Mouse (Mus musculus) gastrocnemius, adult 2 months (tissue): ENCODE results near the gene Elovl5. TPM values are rescaled to one million over a fixed set of nuclear protein-coding genes. Genes with fewer than 3 reads are reported as not detected.

Experiments used
- DNase-seq: peaks from one replicate; pipeline ENCODE4 v3.0.0; 2022
- H3K27ac ChIP-seq: fragments of 200-600 bp; 2 replicates; pipeline ENCODE4 v1.8.1; 2022; ENCODE audit warnings: mild to moderate bottlenecking
- H3K4me3 ChIP-seq: fragments of 200-600 bp; 2 replicates; pipeline ENCODE4 v1.8.1; 2022; ENCODE audit warnings: mild to moderate bottlenecking, moderate library complexity
- CTCF ChIP-seq: fragments of 200-600 bp; IDR thresholded peaks from 2 replicates; pipeline ENCODE4 v1.8.1; 2022; ENCODE audit warnings: antibody characterized with exemption, mild to moderate bottlenecking, moderate library complexity
- intact Hi-C: fragments of 180-260 bp; cut with DNase I; formaldehyde crosslinking; loops from one replicate; pipeline ENCODE4 v1.15.1; 2025
- total RNA-seq, 2 experiments: library from RNA; stranded (reverse); gene quantifications; 2 replicates each; pipeline ENCODE4 v1.2.3; 2021

The Elovl5 gene
- total RNA-seq, 2 experiments from 2014 or later: 8.7 to 14.3 TPM

- intact Hi-C loops: loop anchor here (10.0 kb wide), 1 partner anchor 426 kb away; no protein-coding TSS in a partner anchor
- no peak overlapping the region for H3K4me3 ChIP-seq
- TF ChIP-seq CTCF: no peak
- H3K27ac ChIP-seq: peak overlapping the region; percentile 31
- no peak for DNase-seq
Observed at GRCm38 (mm10) chr9:78021256-78021655, 104.1 kb downstream of the Elovl5 start.

- intact Hi-C loops: loop anchor here (10.0 kb wide), 1 partner anchor 428 kb away; no protein-coding TSS in a partner anchor
- Histone ChIP-seq H3K4me3 (no peak overlapping the region), H3K27ac (peak overlapping the region; percentile 54)
- peak; percentile 30 for DNase-seq
- TF ChIP-seq CTCF: no peak
Observed at GRCm38 (mm10) chr9:78022187-78022945, 105.2 kb downstream of the Elovl5 start.

GRCm38 (mm10) chr9:78024823-78025222 lies 107.7 kb downstream of the Elovl5 start:
- no peak overlapping the region for H3K27ac ChIP-seq
- H3K4me3 ChIP-seq: no peak overlapping the region
- peak; percentile 52 for DNase-seq
- TF ChIP-seq CTCF: peak; percentile 89
- intact Hi-C loops: loop anchor here (5.0 to 10.0 kb wide), 2 partner anchors 223 to 430 kb away; no protein-coding TSS in a partner anchor

- H3K27ac ChIP-seq: no peak overlapping the region
- no peak for DNase-seq
- H3K4me3 ChIP-seq: no peak overlapping the region
- no peak for TF ChIP-seq CTCF
- intact Hi-C loops: loop anchor here (5.0 to 10.0 kb wide), 2 partner anchors 225 to 432 kb away; no protein-coding TSS in a partner anchor
Observed at GRCm38 (mm10) chr9:78027099-78027498, 109.9 kb downstream of the Elovl5 start.

GRCm38 (mm10) chr9:78030835-78031456 lies 113.8 kb downstream of the Elovl5 start:
- no peak for TF ChIP-seq CTCF
- Histone ChIP-seq H3K4me3 (no peak overlapping the region), H3K27ac (no peak overlapping the region)
- no peak for DNase-seq
- intact Hi-C loops: no loop called here

GRCm38 (mm10) chr9:78032930-78033329 lies 115.8 kb downstream of the Elovl5 start:
- TF ChIP-seq CTCF: no peak
- Histone ChIP-seq H3K27ac (no peak overlapping the region), H3K4me3 (no peak overlapping the region)
- intact Hi-C loops: no loop called here
- DNase-seq: no peak

Other genes with a start within 250 kb of the Elovl5 start
- 10 to 100 TPM in 1 of 2 experiments, 1 to 10 TPM in 1; 8.9 to 11.2 TPM for gene Gclc, start 162.8 kb upstream of the Elovl5 start, total RNA-seq
- gene Gcm1, start 134.6 kb downstream of the Elovl5 start, total RNA-seq: not detected
- gene Fbxo9, start 191.7 kb downstream of the Elovl5 start, total RNA-seq: 10 to 100 TPM; 43.3 to 49.0 TPM
- 1 to 10 TPM; 5.0 to 6.4 TPM for gene Ick, start 191.8 kb downstream of the Elovl5 start, total RNA-seq